Mouse (Mus musculus): ENCODE measurements around the gene Rasgrp1. TPM values are rescaled to one million over a fixed set of nuclear protein-coding genes. Genes with fewer than 3 reads are reported as not detected.

Gene Rasgrp1
- polyA plus RNA-seq, 1 experiment from 2014 or later = 0.31 TPM

GRCm38 (mm10) chr2:117318991-117319390 lies 23.8 kb downstream of the Rasgrp1 start:
- no peaks in the 10 kb centered on the region for H3K36me3 ChIP-seq (ENCODE audit: control insufficient read depth, insufficient read depth)
- no peak overlapping the region for H3K27ac ChIP-seq (ENCODE audit: low read depth, low read length)
- TF ChIP-seq CTCF (IDR thresholded peaks at IDR 0.05; ENCODE audit: low read depth) = no peak
- no peak overlapping the region for H3K9ac ChIP-seq (ENCODE audit: low read depth, low read length)
- no peaks in the 10 kb centered on the region for H3K9me3 ChIP-seq (ENCODE audit: control insufficient read depth)
- ATAC-seq = no peak
- no peak overlapping the region for H3K4me2 ChIP-seq (replicated peaks; ENCODE audit: low read depth)
- no peak overlapping the region for H3K4me3 ChIP-seq (ENCODE audit: low read depth, low read length)
- H3K27me3 ChIP-seq (replicated peaks; ENCODE audit: control insufficient read depth, insufficient read depth, low read length) = no peaks in the 10 kb centered on the region
- WGBS = 84% methylated on average over 3 of the region's 3 CpGs
- no peaks in the 10 kb centered on the region for H3K4me1 ChIP-seq (replicated peaks; ENCODE audit: control insufficient read depth, insufficient read depth, low read length)

GRCm38 (mm10) chr2:117313586-117314235 lies 29.1 kb downstream of the Rasgrp1 start:
- 87% methylated on average over 5 of the region's 5 CpGs for WGBS
- no peak overlapping the region for H3K4me3 ChIP-seq (ENCODE audit: low read depth, low read length)
- no peak for ATAC-seq
- no peak overlapping the region for H3K4me2 ChIP-seq (replicated peaks; ENCODE audit: low read depth)
- no peak for TF ChIP-seq CTCF (IDR thresholded peaks at IDR 0.05; ENCODE audit: low read depth)
- no peaks in the 10 kb centered on the region for H3K27me3 ChIP-seq (replicated peaks; ENCODE audit: control insufficient read depth, insufficient read depth, low read length)
- no peak overlapping the region for H3K9ac ChIP-seq (ENCODE audit: low read depth, low read length)
- H3K4me1 ChIP-seq (replicated peaks; ENCODE audit: control insufficient read depth, insufficient read depth, low read length) = no peaks in the 10 kb centered on the region
- no peaks in the 10 kb centered on the region for H3K9me3 ChIP-seq (ENCODE audit: control insufficient read depth)
- H3K36me3 ChIP-seq (ENCODE audit: control insufficient read depth, insufficient read depth) = no peaks in the 10 kb centered on the region
- H3K27ac ChIP-seq (ENCODE audit: low read depth, low read length) = no peak overlapping the region

DNA sequence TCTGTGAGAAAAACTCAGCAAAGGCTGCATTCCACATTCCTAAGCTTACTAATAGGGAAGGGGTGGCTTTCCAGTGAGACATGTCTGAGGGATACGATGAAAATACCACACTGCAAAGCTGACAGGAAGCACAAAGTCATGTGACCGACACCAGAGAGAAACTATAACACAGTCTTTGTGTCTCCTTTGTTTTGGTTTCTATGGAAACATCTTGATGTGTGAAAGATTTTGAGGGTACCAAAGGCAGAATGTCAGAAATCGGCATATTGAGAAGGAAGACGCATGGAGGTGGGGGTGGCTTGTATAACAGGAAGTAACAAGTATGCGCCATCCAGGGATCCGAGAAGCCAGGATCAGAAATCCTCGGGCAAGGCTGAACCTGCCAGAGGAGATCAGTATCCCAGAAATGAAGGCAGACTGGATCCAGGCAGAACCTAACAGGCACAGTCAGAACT lies 30.3 kb downstream of the Rasgrp1 start:
- H3K27ac ChIP-seq (ENCODE audit: low read depth, low read length) = no peak overlapping the region
- no peak overlapping the region for H3K9ac ChIP-seq (ENCODE audit: low read depth, low read length)
- WGBS = 75% methylated on average over 7 of the region's 7 CpGs
- no peak overlapping the region for H3K4me2 ChIP-seq (replicated peaks; ENCODE audit: low read depth)
- H3K9me3 ChIP-seq (ENCODE audit: control insufficient read depth) = no peaks in the 10 kb centered on the region
- H3K4me3 ChIP-seq (ENCODE audit: low read depth, low read length) = no peak overlapping the region
- H3K4me1 ChIP-seq (replicated peaks; ENCODE audit: control insufficient read depth, insufficient read depth, low read length) = no peaks in the 10 kb centered on the region
- no peaks in the 10 kb centered on the region for H3K27me3 ChIP-seq (replicated peaks; ENCODE audit: control insufficient read depth, insufficient read depth, low read length)
- H3K36me3 ChIP-seq (ENCODE audit: control insufficient read depth, insufficient read depth) = no peaks in the 10 kb centered on the region
- no peak for ATAC-seq
- no peak for TF ChIP-seq CTCF (IDR thresholded peaks at IDR 0.05; ENCODE audit: low read depth)

- 54% methylated on average over 2 of the region's 2 CpGs for whole genome bisulfite sequencing
- Histone ChIP-seq H3K27ac (ENCODE audit: low read depth, low read length) (no peak overlapping the region), H3K27me3 (replicated peaks; ENCODE audit: control insufficient read depth, insufficient read depth, low read length) (no peaks in the 10 kb centered on the region), H3K9me3 (ENCODE audit: control insufficient read depth) (no peaks in the 10 kb centered on the region), H3K36me3 (ENCODE audit: control insufficient read depth, insufficient read depth) (no peaks in the 10 kb centered on the region), H3K4me2 (replicated peaks; ENCODE audit: low read depth) (no peak overlapping the region), H3K4me1 (replicated peaks; ENCODE audit: control insufficient read depth, insufficient read depth, low read length) (no peaks in the 10 kb centered on the region), H3K9ac (ENCODE audit: low read depth, low read length) (no peak overlapping the region), H3K4me3 (ENCODE audit: low read depth, low read length) (no peak overlapping the region)
- no peak for TF ChIP-seq CTCF (IDR thresholded peaks at IDR 0.05; ENCODE audit: low read depth)
- no peak for ATAC-seq
These were observed 30.8 kb downstream of the Rasgrp1 start for GRCm38 (mm10) chr2:117312030-117312429.

DNA sequence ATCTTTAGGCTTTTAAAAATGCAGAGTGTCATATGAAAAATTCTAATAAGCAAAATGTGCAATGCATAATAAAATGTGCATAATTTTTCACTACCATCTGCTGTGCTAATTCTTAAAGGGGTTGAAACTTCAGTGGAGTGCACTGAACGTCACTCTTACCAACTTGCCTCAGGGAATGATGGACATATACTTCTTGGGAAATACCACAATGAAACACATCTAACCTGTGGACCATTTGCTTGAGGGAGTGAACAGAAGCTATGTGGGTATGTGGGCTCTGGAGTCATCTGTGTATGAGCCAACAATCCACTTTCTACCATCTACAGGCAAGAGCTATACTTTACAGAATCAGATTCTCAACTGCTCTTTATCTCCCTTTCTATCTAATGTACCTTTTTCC lies 31.5 kb downstream of the Rasgrp1 start:
- no peaks in the 10 kb centered on the region for H3K36me3 ChIP-seq (ENCODE audit: control insufficient read depth, insufficient read depth)
- no peak overlapping the region for H3K4me2 ChIP-seq (replicated peaks; ENCODE audit: low read depth)
- no peak for ATAC-seq
- H3K9ac ChIP-seq (ENCODE audit: low read depth, low read length) = no peak overlapping the region
- H3K27ac ChIP-seq (ENCODE audit: low read depth, low read length) = no peak overlapping the region
- H3K27me3 ChIP-seq (replicated peaks; ENCODE audit: control insufficient read depth, insufficient read depth, low read length) = no peaks in the 10 kb centered on the region
- H3K4me1 ChIP-seq (replicated peaks; ENCODE audit: control insufficient read depth, insufficient read depth, low read length) = no peaks in the 10 kb centered on the region
- no peaks in the 10 kb centered on the region for H3K9me3 ChIP-seq (ENCODE audit: control insufficient read depth)
- 71% methylated on average over 1 of the region's 1 CpGs for whole genome bisulfite sequencing
- no peak for TF ChIP-seq CTCF (IDR thresholded peaks at IDR 0.05; ENCODE audit: low read depth)
- no peak overlapping the region for H3K4me3 ChIP-seq (ENCODE audit: low read depth, low read length)

- no peak overlapping the region for H3K4me3 ChIP-seq (ENCODE audit: low read depth, low read length)
- H3K4me1 ChIP-seq (replicated peaks; ENCODE audit: control insufficient read depth, insufficient read depth, low read length) = no peaks in the 10 kb centered on the region
- no peak for ATAC-seq
- 86% methylated on average over 2 of the region's 2 CpGs for WGBS
- no peak for TF ChIP-seq CTCF (IDR thresholded peaks at IDR 0.05; ENCODE audit: low read depth)
- no peak overlapping the region for H3K27ac ChIP-seq (ENCODE audit: low read depth, low read length)
- no peaks in the 10 kb centered on the region for H3K27me3 ChIP-seq (replicated peaks; ENCODE audit: control insufficient read depth, insufficient read depth, low read length)
- no peak overlapping the region for H3K4me2 ChIP-seq (replicated peaks; ENCODE audit: low read depth)
- H3K9ac ChIP-seq (ENCODE audit: low read depth, low read length) = no peak overlapping the region
- no peaks in the 10 kb centered on the region for H3K9me3 ChIP-seq (ENCODE audit: control insufficient read depth)
- no peaks in the 10 kb centered on the region for H3K36me3 ChIP-seq (ENCODE audit: control insufficient read depth, insufficient read depth)
These were observed 33.8 kb downstream of the Rasgrp1 start for GRCm38 (mm10) chr2:117309046-117309445.

All from intestine, postnatal 0 days (tissue).